Mouse (Mus musculus): Measurements from ENCODE around the gene Ip6k1.

- no peak for TF ChIP-seq CTCF (IDR thresholded peaks at IDR 0.05; ENCODE audit: low read depth, low read length)
- no peak for TF ChIP-seq GATA1 (IDR thresholded peaks at IDR 0.05; ENCODE audit: borderline replicate concordance, low read length)
- no peak for TF ChIP-seq GATA2 (IDR thresholded peaks at IDR 0.05; ENCODE audit: borderline replicate concordance, low read depth, low read length)
- TF ChIP-seq POLR2AphosphoS5 (IDR thresholded peaks at IDR 0.05; ENCODE audit: insufficient replicate concordance, low read depth, low read length) = no peak
Measured at GRCm38 (mm10) chr9:108069007-108069406, 66.7 kb downstream of the Ip6k1 start.

Measured in G1E (cell line).